Mouse (Mus musculus) liver, postnatal 0 days (tissue): ENCODE data around the gene Gpr132.

Experiments used
- CTCF ChIP-seq: sonication (generic); IDR thresholded peaks from 2 replicates; pipeline ENCODE4 v1.5.1; 2016; ENCODE audit warnings: antibody characterized with exemption, low read depth
- EP300 ChIP-seq: IDR thresholded peaks from 2 replicates; pipeline ENCODE4 v1.6.1; 2016; ENCODE audit warnings: antibody characterized with exemption, low read depth, mild to moderate bottlenecking

- TF ChIP-seq CTCF (no peak), EP300 (no peak)
These were observed 58.4 kb downstream of the Gpr132 start for GRCm38 (mm10) chr12:112809641-112810040.
